Mouse (Mus musculus) left cerebral cortex, postnatal 36 days (tissue): Measurements from ENCODE around the gene Gm14406. TPM values are rescaled to one million over a fixed set of nuclear protein-coding genes. Genes with fewer than 3 reads are reported as not detected.
"Not testable (repeated sequence)": the region's sequence is repeated elsewhere in the genome, so short reads cannot be mapped to it uniquely, and the experiment has no call there.

Source experiments
- DNase-seq, 2 experiments: peaks; one replicate each; pipeline ENCODE4 v3.0.0; 2021 to 2022; ENCODE audit warnings: low spot score in 2 of 2, mixed read lengths in 1 of 2
- intact Hi-C: fragments of 180-260 bp; cut with DNase I; formaldehyde crosslinking; loops from one replicate; pipeline ENCODE4 v1.15.1; 2025
- total RNA-seq, 2 experiments: library from RNA; stranded (reverse); gene quantifications; 2 replicates each; pipeline ENCODE4 v1.2.3; 2021

Gene Gm14406
- under 1 TPM in 1 of 2 experiments, not detected in 1; 0.88 TPM for total RNA-seq

- DNase-seq, intact Hi-C loops: not testable (repeated sequence)
Measured at GRCm38 (mm10) chr2:177577998-177578397, at the start of gene Gm14406. Gene Gm14406, minus strand, starts transcription at chr2:177578210.

GRCm38 (mm10) chr2:177575141-177575540 is 2.9 kb downstream of the Gm14406 start:
- DNase-seq, intact Hi-C loops: not testable (repeated sequence)

DNA sequence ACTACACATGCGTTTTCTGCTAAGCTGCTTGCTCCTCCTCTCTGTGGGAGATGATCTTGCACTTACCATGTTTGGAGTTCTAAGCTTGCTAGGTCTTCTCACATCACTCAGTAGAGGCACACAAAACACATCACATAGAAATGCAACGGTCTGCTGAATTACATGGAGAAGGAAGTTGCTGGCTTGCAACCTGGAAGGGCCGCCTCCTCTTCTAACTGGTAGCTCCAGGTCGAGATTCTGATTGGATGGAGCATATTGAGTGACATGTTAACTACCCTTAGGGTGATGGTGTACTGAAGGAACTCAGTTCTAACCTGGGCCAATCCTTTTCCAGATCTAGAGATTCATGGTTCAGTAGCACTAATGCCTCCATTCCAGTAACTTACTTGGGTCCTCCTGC is 18.6 kb downstream of the Gm14406 start:
- DNase-seq, intact Hi-C loops: not testable (repeated sequence)

- intact Hi-C loops, DNase-seq: not testable (repeated sequence)
Measured at GRCm38 (mm10) chr2:177555261-177555660, 22.7 kb downstream of the Gm14406 start.

DNA sequence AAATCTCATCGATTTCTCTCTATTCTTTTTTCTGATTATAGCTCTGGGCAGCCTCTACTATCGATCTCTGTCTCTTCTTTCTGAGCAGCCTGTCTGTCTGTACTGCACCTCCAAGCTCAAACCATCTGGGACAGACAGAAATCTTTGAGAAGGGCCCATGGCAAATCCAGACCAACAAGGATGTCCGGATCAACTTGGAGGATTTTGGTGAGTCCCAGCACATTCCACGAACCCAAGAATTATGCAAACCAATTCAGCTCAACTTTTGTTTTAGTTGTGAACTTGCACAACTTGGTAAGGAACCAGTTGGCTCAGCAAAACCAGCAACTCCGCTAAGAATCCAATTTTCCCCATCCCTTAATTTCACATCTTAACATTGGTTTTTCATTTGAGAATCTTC is 40.3 kb downstream of the Gm14406 start:
- DNase-seq, intact Hi-C loops: not testable (repeated sequence)

GRCm38 (mm10) chr2:177537141-177537540 is 40.9 kb downstream of the Gm14406 start:
- DNase-seq, intact Hi-C loops: not testable (repeated sequence)

GRCm38 (mm10) chr2:177535876-177536275 is 42.1 kb downstream of the Gm14406 start:
- no peak for DNase-seq
- intact Hi-C loops: no loop called here

DNA sequence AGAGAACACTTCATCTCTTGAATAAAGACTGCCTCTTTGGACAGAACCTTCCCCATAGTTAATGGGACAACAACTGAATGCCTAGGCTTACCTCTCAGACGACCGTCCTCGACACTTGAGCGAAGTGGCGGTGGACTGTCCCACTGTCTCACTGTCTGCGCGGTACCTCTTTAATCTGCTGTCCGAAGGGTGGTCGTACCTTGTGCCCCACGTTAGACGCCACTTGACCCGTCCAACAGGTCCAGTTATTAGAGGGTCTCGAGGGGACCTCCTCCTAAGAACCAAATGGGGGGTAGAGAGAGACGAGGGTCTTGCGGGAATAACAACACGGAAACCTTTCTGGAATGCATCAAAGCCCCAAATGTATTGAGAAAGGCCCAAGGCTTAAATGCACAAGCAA is 53.8 kb downstream of the Gm14406 start:
- intact Hi-C loops, DNase-seq: not testable (repeated sequence)

- DNase-seq, intact Hi-C loops: not testable (repeated sequence)
Measured at GRCm38 (mm10) chr2:177523674-177524073, 54.3 kb downstream of the Gm14406 start.

- intact Hi-C loops: no loop called here
- DNase-seq: no peak
Measured at GRCm38 (mm10) chr2:177523061-177523460, 54.9 kb downstream of the Gm14406 start.

- no peak for DNase-seq
Measured at GRCm38 (mm10) chr2:177520035-177520434, 58.0 kb downstream of the Gm14406 start.

More at GRCm38 (mm10) chr2:177520035-177520434, 58.0 kb downstream of the Gm14406 start:
- intact Hi-C loops: no loop called here

Other genes starting within 250 kb of the Gm14406 start
- 10 to 100 TPM; 30.7 to 33.8 TPM for gene Gm14418, start 179.9 kb downstream of the Gm14406 start, total RNA-seq
- 10 to 100 TPM; 23.4 to 28.9 TPM for gene Zfp970, start 113.5 kb downstream of the Gm14406 start, total RNA-seq
- 10 to 100 TPM; 26.5 to 29.2 TPM for gene Gm14403, start 80.0 kb downstream of the Gm14406 start, total RNA-seq
- 10 to 100 TPM; 29.2 to 38.7 TPM for gene Gm14322, start 181.1 kb upstream of the Gm14406 start, total RNA-seq